Mouse (Mus musculus) MEL (cell line): Measurements from ENCODE around the gene Gm49322.

Experiments
- BHLHE40 ChIP-seq: IDR thresholded peaks from 2 replicates; pipeline ENCODE4 v1.6.1; 2012; ENCODE audit warnings: low read depth, mild to moderate bottlenecking, inconsistent platforms, low read length, improper control_type of control experiment, borderline replicate concordance
- CHD1 ChIP-seq: IDR thresholded peaks from 2 replicates; pipeline ENCODE4 v1.6.1; 2012; ENCODE audit warnings: low read depth, mild to moderate bottlenecking, inconsistent platforms, low read length, improper control_type of control experiment
- CTCF ChIP-seq, 3 experiments: IDR thresholded peaks in 2 of 3; conservative IDR thresholded peaks in 1 of 3; 2 replicates each; pipeline ENCODE4 v1.5.1; 2011 to 2012; ENCODE audit warnings: low read length in 3 of 3, low read depth in 2 of 3, mild to moderate bottlenecking in 2 of 3, improper control_type of control experiment in 1 of 3, inconsistent platforms in 1 of 3, mixed read lengths in 1 of 3, moderate library complexity in 1 of 3; ENCODE audit not compliant: control insufficient read depth in 1 of 3, insufficient read depth in 1 of 3, poor library complexity in 1 of 3, severe bottlenecking in 1 of 3
- E2F4 ChIP-seq: IDR thresholded peaks from 2 replicates; pipeline ENCODE4 v1.6.1; 2011; ENCODE audit warnings: low read depth, low read length, improper control_type of control experiment, borderline replicate concordance
- EP300 ChIP-seq, 2 experiments: IDR thresholded peaks; 2 replicates each; pipeline ENCODE4 v1.6.1; 2011; ENCODE audit warnings: improper control_type of control experiment in 2 of 2, low read length in 2 of 2, low read depth in 1 of 2, mild to moderate bottlenecking in 1 of 2
- GABPA ChIP-seq: IDR thresholded peaks from 2 replicates; pipeline ENCODE4 v1.6.1; 2012; ENCODE audit warnings: low read depth, mild to moderate bottlenecking, inconsistent platforms, low read length, improper control_type of control experiment, moderate library complexity
- MXI1 ChIP-seq: IDR thresholded peaks from 2 replicates; pipeline ENCODE4 v1.6.1; 2011; ENCODE audit warnings: mild to moderate bottlenecking, low read depth, low read length, improper control_type of control experiment
- POLR2A ChIP-seq, 2 experiments: IDR thresholded peaks; 2 replicates each; pipeline ENCODE4 v1.6.1; 2011 to 2012; ENCODE audit warnings: low read length in 2 of 2, mild to moderate bottlenecking in 2 of 2, control low read depth in 1 of 2, improper control_type of control experiment in 1 of 2, low read depth in 1 of 2, moderate library complexity in 1 of 2; ENCODE audit not compliant: control insufficient read depth in 1 of 2, insufficient read depth in 1 of 2, poor library complexity in 1 of 2
- RAD21 ChIP-seq: IDR thresholded peaks from 2 replicates; pipeline ENCODE4 v1.6.1; 2011; ENCODE audit warnings: mild to moderate bottlenecking, low read depth, low read length, improper control_type of control experiment
- RCOR1 ChIP-seq: IDR thresholded peaks from 2 replicates; pipeline ENCODE4 v1.6.1; 2012; ENCODE audit warnings: low read depth, mild to moderate bottlenecking, inconsistent platforms, low read length, improper control_type of control experiment
- USF1 ChIP-seq: IDR thresholded peaks from 2 replicates; pipeline ENCODE4 v1.6.1; 2014; ENCODE audit warnings: low read depth, mild to moderate bottlenecking, inconsistent platforms, low read length, improper control_type of control experiment, moderate library complexity
- USF2 ChIP-seq, 2 experiments: IDR thresholded peaks; 2 replicates each; pipeline ENCODE4 v1.6.1; 2011 to 2012; ENCODE audit warnings: improper control_type of control experiment in 2 of 2, low read length in 2 of 2, borderline replicate concordance in 1 of 2, inconsistent platforms in 1 of 2, low read depth in 1 of 2, mild to moderate bottlenecking in 1 of 2; ENCODE audit not compliant: insufficient read depth in 1 of 2

GRCm38 (mm10) chr10:80559431-80559830 lies 46.4 kb upstream of the Gm49322 start:
- no peak for TF ChIP-seq USF2 (IDR thresholded peaks at IDR 0.05; ENCODE audit: borderline replicate concordance in 1 of 2, insufficient read depth in 1 of 2, low read depth in 1 of 2, low read length in 2 of 2)
- TF ChIP-seq POLR2A (IDR thresholded peaks at IDR 0.05; ENCODE audit: control insufficient read depth in 1 of 2, insufficient read depth in 1 of 2, low read depth in 1 of 2, low read length in 2 of 2, poor library complexity in 1 of 2), result no peak
- TF ChIP-seq CTCF (IDR thresholded peaks at IDR 0.05 in 2 of 3, conservative IDR thresholded peaks at IDR 0.05 in 1 of 3; ENCODE audit: control insufficient read depth in 1 of 3, insufficient read depth in 1 of 3, low read depth in 2 of 3, low read length in 3 of 3, poor library complexity in 1 of 3, severe bottlenecking in 1 of 3), result no peak
- no peak for TF ChIP-seq E2F4
- TF ChIP-seq EP300 (IDR thresholded peaks at IDR 0.05; ENCODE audit: low read depth in 1 of 2, low read length in 2 of 2), result no peak
- no peak for TF ChIP-seq USF1
- TF ChIP-seq RCOR1, result no peak
- TF ChIP-seq RAD21, result no peak
- TF ChIP-seq MXI1, result no peak
- TF ChIP-seq GABPA, result no peak
- TF ChIP-seq BHLHE40, result no peak
- TF ChIP-seq CHD1, result no peak
